Mouse (Mus musculus) CH12.LX (cell line): ENCODE measurements around the gene Ube4b.

ENCODE experiments used
- HCFC1 ChIP-seq: IDR thresholded peaks from 2 replicates; pipeline ENCODE4 v1.6.1; 2012; ENCODE audit warnings: low read depth, mild to moderate bottlenecking, inconsistent platforms, low read length, improper control_type of control experiment
- POLR2A ChIP-seq: IDR thresholded peaks from 2 replicates; pipeline ENCODE4 v1.6.1; 2011; ENCODE audit warnings: low read depth, mild to moderate bottlenecking, improper control_type of control experiment, low read length
- RCOR1 ChIP-seq: conservative IDR thresholded peaks from 2 replicates; pipeline ENCODE4 v1.6.1; 2012; ENCODE audit warnings: low read depth, mild to moderate bottlenecking, inconsistent platforms, low read length, improper control_type of control experiment
- TBP ChIP-seq: conservative IDR thresholded peaks from 2 replicates; pipeline ENCODE4 v1.6.1; 2011; ENCODE audit warnings: low read depth, low read length, improper control_type of control experiment

DNA sequence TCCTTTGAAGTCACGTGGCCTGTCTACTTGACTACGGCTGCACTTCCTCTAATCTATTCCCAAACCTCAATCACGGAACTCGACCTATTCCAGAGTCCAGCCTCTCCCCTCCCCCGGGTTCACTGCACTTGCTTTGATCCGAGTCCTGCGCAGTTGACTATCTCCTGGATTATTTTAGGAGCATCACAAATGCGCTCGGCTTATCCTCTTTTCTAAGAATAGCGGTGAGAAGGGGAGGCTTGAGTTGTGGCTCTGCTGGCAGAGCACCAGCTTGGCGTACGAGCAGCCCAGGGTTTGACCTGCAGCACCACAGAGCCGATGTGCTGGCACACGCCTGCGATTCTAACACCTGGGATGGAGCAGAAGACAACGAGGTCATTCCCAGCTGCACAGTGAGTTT, 102.8 kb downstream of the Ube4b start:
- TF ChIP-seq HCFC1: no peak
- TF ChIP-seq RCOR1: no peak
- TF ChIP-seq POLR2A: no peak
- no peak for TF ChIP-seq TBP
